Mouse (Mus musculus) embryonic facial prominence, embryonic 12.5 days (tissue): ENCODE measurements at regions not wholly inside any gene's neighbourhood (a gene's known extent, or its start where the extent isn't known, plus 50 kb on each side); places are given as distances from the start of the nearest gene placed in this dataset.

Experiments used
- ATAC-seq: fragments of 200-750 bp; cut with Nextera tagmentation; 2 replicates; pipeline ENCODE4 v1.8.0; 2017; ENCODE audit not compliant: insufficient number of reproducible peaks, insufficient read depth, low FRiP score, low TSS enrichment
- H3K27ac ChIP-seq: fragments of 300-500 bp; sonication (generic); 2 replicates; pipeline ENCODE4 v1.5.1; 2016; ENCODE audit warnings: mild to moderate bottlenecking
- H3K27me3 ChIP-seq: fragments of 300-500 bp; sonication (generic); 2 replicates; pipeline ENCODE4 v1.6.1; 2016; ENCODE audit warnings: mild to moderate bottlenecking, moderate library complexity
- H3K36me3 ChIP-seq: fragments of 300-500 bp; sonication (generic); 2 replicates; pipeline ENCODE4 v1.6.1; 2016; ENCODE audit warnings: mild to moderate bottlenecking
- H3K4me1 ChIP-seq: fragments of 300-500 bp; sonication (generic); 2 replicates; pipeline ENCODE4 v1.6.1; 2016
- H3K4me2 ChIP-seq: fragments of 300-500 bp; sonication (generic); replicated peaks from 2 replicates; pipeline ENCODE4 v1.6.1; 2016; ENCODE audit warnings: mild to moderate bottlenecking, moderate library complexity
- H3K4me3 ChIP-seq: fragments of 300-500 bp; sonication (generic); 2 replicates; pipeline ENCODE4 v1.5.1; 2016; ENCODE audit warnings: mild to moderate bottlenecking
- H3K9ac ChIP-seq: fragments of 300-500 bp; sonication (generic); 2 replicates; pipeline ENCODE4 v1.6.1; 2016; ENCODE audit warnings: mild to moderate bottlenecking, moderate library complexity
- H3K9me3 ChIP-seq: fragments of 300-500 bp; sonication (generic); 2 replicates; pipeline ENCODE4 v1.6.1; 2016; ENCODE audit warnings: mild to moderate bottlenecking, moderate library complexity
- WGBS: fragments of 180-500 bp; shearing (Covaris S2); methylation state at CpG from one replicate; pipeline ENCODE4 v1.1.7; 2016; 5-methylcytosine and 5-hydroxymethylcytosine counted together

- no peak overlapping the region for H3K4me3 ChIP-seq
- no peaks in the 10 kb centered on the region for H3K27me3 ChIP-seq
- 67% methylated on average over 1 of the region's 1 CpGs for WGBS
- H3K9ac ChIP-seq = no peak overlapping the region
- no peak for ATAC-seq
- no peaks in the 10 kb centered on the region for H3K4me1 ChIP-seq
- no peak overlapping the region for H3K4me2 ChIP-seq
- no peaks in the 10 kb centered on the region for H3K36me3 ChIP-seq
- H3K9me3 ChIP-seq = no peaks in the 10 kb centered on the region
- H3K27ac ChIP-seq = no peak overlapping the region
These were observed 909.7 kb downstream of the Sorcs3 start for GRCm38 (mm10) chr19:49115484-49115883.

GRCm38 (mm10) chr19:49131664-49132063 lies 925.8 kb downstream of the Sorcs3 start:
- ATAC-seq = no peak
- WGBS = 58% methylated on average over 4 of the region's 4 CpGs

GRCm38 (mm10) chr19:49172078-49172477 lies 966.3 kb downstream of the Sorcs3 start:
- Histone ChIP-seq H3K9ac (no peak overlapping the region), H3K9me3 (no peaks in the 10 kb centered on the region), H3K27me3 (no peaks in the 10 kb centered on the region), H3K27ac (no peak overlapping the region), H3K36me3 (no peaks in the 10 kb centered on the region), H3K4me1 (no peaks in the 10 kb centered on the region), H3K4me2 (no peak overlapping the region), H3K4me3 (no peak overlapping the region)
- 61% methylated on average over 2 of the region's 2 CpGs for WGBS
- no peak for ATAC-seq

More at GRCm38 (mm10) chr19:49131664-49132063, 925.8 kb downstream of the Sorcs3 start:
- H3K4me3 ChIP-seq = no peak overlapping the region
- no peaks in the 10 kb centered on the region for H3K9me3 ChIP-seq
- no peak overlapping the region for H3K9ac ChIP-seq
- H3K36me3 ChIP-seq = no peaks in the 10 kb centered on the region
- H3K4me1 ChIP-seq = no peaks in the 10 kb centered on the region
- no peaks in the 10 kb centered on the region for H3K27me3 ChIP-seq
- no peak overlapping the region for H3K4me2 ChIP-seq
- no peak overlapping the region for H3K27ac ChIP-seq

GRCm38 (mm10) chr19:49207971-49208370 lies 1002.1 kb downstream of the Sorcs3 start:
- Histone ChIP-seq H3K9me3 (no peaks in the 10 kb centered on the region), H3K27me3 (no peaks in the 10 kb centered on the region), H3K36me3 (no peaks in the 10 kb centered on the region), H3K9ac (no peak overlapping the region), H3K4me3 (no peak overlapping the region), H3K4me1 (no peaks in the 10 kb centered on the region), H3K4me2 (no peak overlapping the region), H3K27ac (no peak overlapping the region)
- 68% methylated on average over 3 of the region's 3 CpGs for WGBS
- ATAC-seq = no peak

GRCm38 (mm10) chr19:49242601-49243000 lies 1036.8 kb downstream of the Sorcs3 start:
- no peak overlapping the region for H3K9ac ChIP-seq
- ATAC-seq = no peak
- H3K4me2 ChIP-seq = no peak overlapping the region

GRCm38 (mm10) chr19:49245114-49245714 lies 1039.4 kb downstream of the Sorcs3 start:
- Histone ChIP-seq H3K4me2 (no peak overlapping the region), H3K9me3 (no peaks in the 10 kb centered on the region), H3K27ac (no peak overlapping the region), H3K27me3 (no peaks in the 10 kb centered on the region), H3K4me3 (no peak overlapping the region), H3K9ac (no peak overlapping the region), H3K4me1 (peaks cover 4% of the 10 kb centered on the region; the same call in 1 of the 2 replicates), H3K36me3 (no peaks in the 10 kb centered on the region)
- WGBS = 66% methylated on average over 3 of the region's 3 CpGs
- no peak for ATAC-seq

More at GRCm38 (mm10) chr19:49242601-49243000, 1036.8 kb downstream of the Sorcs3 start:
- Histone ChIP-seq H3K27ac (no peak overlapping the region), H3K36me3 (no peaks in the 10 kb centered on the region), H3K4me1 (peaks cover 4% of the 10 kb centered on the region; the same call in 1 of the 2 replicates), H3K4me3 (no peak overlapping the region), H3K9me3 (no peaks in the 10 kb centered on the region), H3K27me3 (no peaks in the 10 kb centered on the region)
- WGBS = 50% methylated on average over 2 of the region's 2 CpGs

GRCm38 (mm10) chr19:49264616-49265015 lies 1058.8 kb downstream of the Sorcs3 start:
- no peak overlapping the region for H3K4me2 ChIP-seq
- 70% methylated on average over 1 of the region's 1 CpGs for WGBS
- no peak overlapping the region for H3K9ac ChIP-seq
- H3K9me3 ChIP-seq = no peaks in the 10 kb centered on the region
- no peaks in the 10 kb centered on the region for H3K4me1 ChIP-seq
- no peak for ATAC-seq
- H3K27ac ChIP-seq = no peak overlapping the region
- no peaks in the 10 kb centered on the region for H3K36me3 ChIP-seq
- H3K27me3 ChIP-seq = no peaks in the 10 kb centered on the region
- no peak overlapping the region for H3K4me3 ChIP-seq

GRCm38 (mm10) chr19:49267864-49268480 lies 1062.1 kb downstream of the Sorcs3 start:
- Histone ChIP-seq H3K9me3 (no peaks in the 10 kb centered on the region), H3K4me3 (no peak overlapping the region), H3K4me1 (no peaks in the 10 kb centered on the region), H3K36me3 (no peaks in the 10 kb centered on the region), H3K4me2 (no peak overlapping the region), H3K27me3 (no peaks in the 10 kb centered on the region), H3K27ac (no peak overlapping the region), H3K9ac (no peak overlapping the region)
- no peak for ATAC-seq
- 51% methylated on average over 8 of the region's 8 CpGs for WGBS

GRCm38 (mm10) chr19:49282626-49283261 lies 1076.9 kb downstream of the Sorcs3 start:
- no peaks in the 10 kb centered on the region for H3K36me3 ChIP-seq
- no peak for ATAC-seq
- no peaks in the 10 kb centered on the region for H3K4me1 ChIP-seq
- H3K27me3 ChIP-seq = no peaks in the 10 kb centered on the region
- 57% methylated on average over 8 of the region's 8 CpGs for WGBS
- H3K4me3 ChIP-seq = no peak overlapping the region
- H3K9me3 ChIP-seq = no peaks in the 10 kb centered on the region
- H3K9ac ChIP-seq = no peak overlapping the region
- no peak overlapping the region for H3K4me2 ChIP-seq
- H3K27ac ChIP-seq = no peak overlapping the region

- Histone ChIP-seq H3K36me3 (no peaks in the 10 kb centered on the region), H3K27ac (no peak overlapping the region), H3K4me3 (no peak overlapping the region), H3K9me3 (no peaks in the 10 kb centered on the region), H3K9ac (no peak overlapping the region), H3K4me2 (no peak overlapping the region), H3K27me3 (no peaks in the 10 kb centered on the region), H3K4me1 (peaks cover 12% of the 10 kb centered on the region; the same call in 1 of the 2 replicates)
- no peak for ATAC-seq
- WGBS = 75% methylated on average over 2 of the region's 2 CpGs
These were observed 1089.2 kb downstream of the Sorcs3 start for GRCm38 (mm10) chr19:49294980-49295379.

GRCm38 (mm10) chr19:49299351-49300271 lies 1093.8 kb downstream of the Sorcs3 start:
- Histone ChIP-seq H3K27ac (no peak overlapping the region), H3K9ac (no peak overlapping the region), H3K4me1 (peaks cover 12% of the 10 kb centered on the region; the same call in 1 of the 2 replicates), H3K27me3 (no peaks in the 10 kb centered on the region), H3K4me3 (no peak overlapping the region), H3K4me2 (0 out of 2 replicates have a peak overlapping the region, but pooled peaks have one; percentile 3), H3K9me3 (no peaks in the 10 kb centered on the region), H3K36me3 (no peaks in the 10 kb centered on the region)
- WGBS = 33% methylated on average over 10 of the region's 10 CpGs
- no peak for ATAC-seq
